Mouse (Mus musculus) embryonic fibroblast, embryonic 13.5 days (primary cell): Measurements from ENCODE around the gene Zfp212. TPM values are rescaled to one million over a fixed set of nuclear protein-coding genes. Genes with fewer than 3 reads are reported as not detected.

Experiments
- H3K27ac ChIP-seq: 2 replicates; pipeline ENCODE4 v1.5.1; 2012; ENCODE audit warnings: low read length, control low read depth, inconsistent platforms; ENCODE audit not compliant: insufficient read depth
- H3K4me1 ChIP-seq: 2 replicates; pipeline ENCODE4 v1.6.1; 2011; ENCODE audit warnings: low read length; ENCODE audit not compliant: control insufficient read depth, insufficient read depth
- H3K4me3 ChIP-seq: 2 replicates; pipeline ENCODE4 v1.5.1; 2011; ENCODE audit warnings: mild to moderate bottlenecking, control low read depth, low read length; ENCODE audit not compliant: insufficient read depth
- CTCF ChIP-seq: IDR thresholded peaks from 2 replicates; pipeline ENCODE4 v1.5.1; 2011; ENCODE audit warnings: mild to moderate bottlenecking, control low read depth, low read length, moderate library complexity, borderline replicate concordance; ENCODE audit not compliant: insufficient read depth
- POLR2A ChIP-seq: IDR thresholded peaks from 2 replicates; pipeline ENCODE4 v1.6.1; 2011; ENCODE audit warnings: low read depth, mild to moderate bottlenecking, control low read depth, low read length, moderate library complexity
- polyA plus RNA-seq: library from polyadenylated mRNA; stranded (reverse); fragments of >200 nt; gene quantifications from 2 replicates; pipeline ENCODE4 v1.2.4, GENCODE M21; 2011; ENCODE audit warnings: low read depth; ENCODE audit not compliant: missing spikeins, insufficient read length

Gene Zfp212
- polyA plus RNA-seq, 1 experiment: 8.9 TPM

DNA sequence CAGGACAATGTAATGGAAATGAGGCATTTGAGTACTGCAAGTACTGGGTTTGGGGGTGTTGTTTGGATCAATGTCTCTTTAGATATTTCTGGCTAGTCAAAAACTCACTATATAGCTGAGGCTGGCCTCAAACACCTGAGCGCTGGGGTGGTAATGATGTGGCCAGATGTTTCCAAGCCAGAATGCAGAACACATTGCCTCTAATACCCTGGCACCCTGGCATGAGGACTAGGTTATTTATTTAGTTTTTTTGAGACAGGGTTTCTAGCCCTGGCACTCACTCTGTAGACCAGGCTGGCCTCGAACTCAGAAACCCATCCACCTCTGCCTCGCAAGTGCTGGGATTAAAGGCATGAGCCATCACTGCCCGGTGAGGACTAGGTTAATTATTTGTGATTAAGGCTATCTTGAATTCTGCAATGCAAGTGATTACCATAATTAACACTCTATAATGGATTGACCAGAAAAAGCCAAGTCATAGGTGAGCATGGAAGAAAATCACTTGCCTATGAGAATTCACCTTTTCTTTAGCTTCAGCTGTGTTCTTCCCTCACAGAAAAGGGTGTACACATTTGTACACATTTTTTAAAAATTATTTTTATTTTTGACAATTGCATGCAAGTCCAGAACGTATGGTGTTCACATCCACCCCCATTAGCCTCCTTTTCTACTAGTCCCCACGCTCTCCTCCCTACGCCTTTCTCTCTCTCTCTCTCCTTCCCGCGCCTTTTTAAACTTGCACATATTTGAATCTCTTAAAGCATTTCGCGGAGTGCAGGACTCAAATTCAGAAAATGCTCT lies 430 bp upstream of the Zfp212 start:
- no peaks in the 10 kb centered on the region for H3K4me1 ChIP-seq
- no peak overlapping the region for H3K27ac ChIP-seq
- TF ChIP-seq CTCF (no peak), POLR2A (no peak)
- peak overlapping the region; percentile 74 for H3K4me3 ChIP-seq

DNA sequence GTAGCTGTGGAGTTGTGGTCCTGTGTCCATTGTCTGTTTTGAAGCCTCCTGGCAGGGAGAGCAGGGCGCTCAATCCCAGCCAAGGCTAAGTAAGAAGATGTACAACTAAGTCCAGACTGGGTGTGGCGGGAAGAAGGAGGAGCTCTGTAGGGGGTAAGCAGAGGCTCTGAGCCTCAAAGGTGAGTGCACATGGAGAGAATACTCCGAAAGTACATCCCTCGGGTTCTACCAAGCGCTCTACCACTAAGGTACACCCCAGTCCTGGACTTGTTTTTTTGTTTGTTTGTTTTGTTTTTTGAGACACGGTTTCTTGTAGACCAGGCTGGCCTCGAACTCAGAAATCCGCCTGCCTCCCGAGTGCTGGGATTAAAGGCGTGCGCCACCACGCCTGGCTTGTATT lies 22.2 kb downstream of the Zfp212 start:
- no peak overlapping the region for H3K27ac ChIP-seq
- H3K4me1 ChIP-seq: no peaks in the 10 kb centered on the region
- TF ChIP-seq POLR2A (no peak), CTCF (no peak)
- no peak overlapping the region for H3K4me3 ChIP-seq

DNA sequence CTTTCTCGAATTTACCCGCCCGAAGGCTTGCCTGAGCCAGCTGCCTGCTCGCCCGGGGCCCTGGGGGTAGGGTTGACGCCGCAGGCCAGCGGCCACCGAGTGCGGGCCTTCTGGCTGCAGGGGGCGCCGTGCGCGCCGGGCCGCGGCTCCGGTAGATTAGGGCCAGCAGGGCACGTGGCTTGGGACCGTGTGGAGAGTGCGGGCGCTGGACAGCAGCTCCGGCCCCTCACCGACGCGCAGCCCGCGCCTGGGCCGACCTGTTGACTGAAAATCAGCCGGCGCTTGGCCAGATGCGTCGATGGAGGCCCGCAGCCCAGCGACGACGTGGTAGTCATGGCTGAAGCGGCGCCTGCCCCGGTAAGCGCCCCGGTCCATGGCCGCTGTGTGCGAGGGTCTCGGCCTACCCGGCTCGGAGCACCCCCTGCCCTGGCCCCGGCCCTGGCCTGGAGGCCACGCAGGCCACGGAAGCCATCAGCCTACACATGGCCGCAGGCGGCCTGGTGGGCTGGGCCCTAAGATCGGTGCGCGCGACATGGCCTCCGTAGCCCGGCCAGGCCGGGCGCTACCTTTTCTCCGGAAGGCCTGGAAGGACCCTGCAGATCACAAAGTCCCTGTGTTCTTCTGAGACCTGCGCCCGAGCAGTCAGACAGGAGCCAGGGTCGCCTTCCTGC lies 22.9 kb downstream of the Zfp212 start:
- TF ChIP-seq POLR2A (peak; percentile 41; the same call in 1 of the 2 replicates), CTCF (peak; percentile 34; the same call in 1 of the 2 replicates)
- H3K4me1 ChIP-seq: no peaks in the 10 kb centered on the region
- H3K4me3 ChIP-seq: peak overlapping the region; percentile 8
- H3K27ac ChIP-seq: no peak overlapping the region

DNA sequence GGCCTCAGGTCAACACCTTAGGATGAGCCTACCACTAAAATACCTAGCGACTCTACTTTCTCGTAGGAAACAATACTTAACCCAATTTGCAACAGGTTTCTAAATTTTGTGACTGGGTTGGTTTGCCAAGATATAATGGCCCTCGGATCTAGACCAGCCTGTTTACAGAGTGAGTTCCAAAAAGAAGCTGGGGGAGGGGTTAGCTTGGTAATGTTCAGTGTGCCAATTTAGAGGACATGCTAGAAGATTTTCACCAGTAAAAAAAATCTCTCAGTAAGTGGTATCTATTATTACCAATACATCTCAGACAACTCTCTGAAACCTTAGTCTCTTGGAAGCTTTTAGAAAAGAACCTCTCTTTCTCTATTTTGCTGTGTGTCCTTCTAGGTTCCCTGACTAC lies 23.4 kb downstream of the Zfp212 start:
- no peaks in the 10 kb centered on the region for H3K4me1 ChIP-seq
- TF ChIP-seq POLR2A (no peak), CTCF (no peak)
- H3K27ac ChIP-seq: no peak overlapping the region
- H3K4me3 ChIP-seq: peak overlapping the region; percentile 8; the same call in 1 of the 2 replicates

DNA sequence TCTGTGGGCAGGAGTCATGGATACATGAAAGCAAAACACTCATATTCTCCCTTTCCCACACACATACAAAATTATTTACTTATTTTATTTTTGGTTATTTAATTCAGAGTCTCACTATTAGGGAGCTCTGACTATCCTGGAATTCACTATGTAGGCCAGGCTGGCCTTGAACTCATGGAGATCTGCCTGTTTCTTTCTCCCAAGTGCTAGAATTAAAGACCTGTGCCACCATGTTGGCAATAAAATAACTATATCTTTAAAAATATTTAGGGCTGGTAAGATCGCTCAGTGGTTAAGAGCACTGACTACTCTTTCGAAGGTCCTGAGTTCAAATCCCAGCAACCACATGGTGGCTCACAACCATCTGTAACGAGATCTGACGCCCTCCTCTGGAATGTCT lies 27.1 kb downstream of the Zfp212 start:
- TF ChIP-seq CTCF (no peak), POLR2A (no peak)
- Histone ChIP-seq H3K4me3 (no peak overlapping the region), H3K4me1 (no peaks in the 10 kb centered on the region), H3K27ac (no peak overlapping the region)

DNA sequence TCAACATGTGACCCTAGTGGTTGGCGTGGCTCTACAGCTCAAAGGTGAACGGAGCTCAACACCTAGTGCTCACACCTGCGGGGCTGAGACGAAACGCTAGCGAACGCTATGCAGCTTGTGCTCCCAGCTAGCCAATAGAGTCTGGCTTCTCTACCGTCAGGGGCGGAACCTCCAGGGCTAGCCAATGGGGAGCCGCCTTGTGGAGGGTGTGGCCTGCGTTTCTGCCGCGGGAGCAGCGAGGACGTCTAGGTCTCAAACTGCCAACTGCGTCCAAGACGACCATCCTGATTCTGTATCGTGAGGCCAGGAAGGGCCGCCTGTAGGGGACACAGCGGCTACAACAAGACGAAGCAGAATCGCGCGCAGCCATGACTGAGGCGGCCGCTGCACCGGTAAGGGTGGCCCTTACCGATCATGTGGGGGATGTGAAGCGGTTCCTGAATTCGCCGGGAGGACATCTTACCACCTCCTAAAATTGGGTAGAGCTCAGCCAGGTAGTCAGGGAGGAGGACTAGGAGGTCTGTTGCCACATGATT lies 33.0 kb downstream of the Zfp212 start, which contains the start of gene Zfp956:
TSS of gene Zfp956 (plus strand) at position 200 of the 536 bp plus-strand sequence.
- no peaks in the 10 kb centered on the region; the same call in 1 of the 2 replicates for H3K4me1 ChIP-seq
- H3K27ac ChIP-seq: no peak within 1 kb of the TSS
- TF ChIP-seq CTCF (no peak), POLR2A (peak; percentile 83)
- peak within 1 kb of the TSS; percentile 73 for H3K4me3 ChIP-seq

DNA sequence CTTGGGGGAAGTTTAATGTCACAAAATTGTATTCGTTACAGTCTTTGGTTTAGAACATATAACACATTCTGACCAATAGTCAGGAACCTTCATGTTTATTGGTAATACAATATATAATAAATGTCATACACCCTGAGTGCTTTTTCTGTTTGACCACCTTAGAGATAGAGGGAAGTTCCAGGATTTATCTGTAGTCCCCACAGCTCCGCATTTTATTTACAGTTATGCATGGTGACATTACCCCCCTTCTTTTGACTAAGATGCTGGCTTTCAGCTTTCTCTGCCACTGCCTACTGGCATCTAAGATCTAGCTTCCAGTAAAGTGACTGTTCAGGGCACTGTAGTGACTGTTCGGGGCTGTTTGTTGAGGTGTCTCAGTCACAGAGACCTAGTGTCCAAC lies 34.1 kb downstream of the Zfp212 start:
- no peak overlapping the region for H3K27ac ChIP-seq
- no peaks in the 10 kb centered on the region; the same call in 1 of the 2 replicates for H3K4me1 ChIP-seq
- TF ChIP-seq POLR2A (no peak), CTCF (no peak)
- H3K4me3 ChIP-seq: no peak overlapping the region

DNA sequence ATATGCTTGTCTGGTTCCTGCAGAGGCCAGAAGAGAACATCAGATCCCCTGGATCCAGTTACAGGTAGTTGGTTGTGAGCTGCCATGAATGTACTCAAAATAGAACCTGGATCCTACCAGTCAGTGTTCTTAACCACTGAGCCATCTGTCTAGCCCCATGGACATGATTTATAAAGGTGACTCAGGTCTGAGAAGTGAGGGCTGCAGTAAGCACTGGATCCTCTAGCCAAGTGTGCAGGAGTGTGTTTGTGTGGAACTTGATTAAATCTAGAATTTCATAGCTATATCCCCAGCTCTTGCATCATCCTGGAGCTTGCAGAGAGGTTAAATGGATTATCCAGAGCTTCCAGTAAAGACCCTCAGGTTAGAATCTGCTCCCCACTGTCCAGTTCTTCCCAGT lies 37.5 kb downstream of the Zfp212 start:
- no peak for TF ChIP-seq POLR2A
- Histone ChIP-seq H3K4me3 (no peak overlapping the region), H3K4me1 (no peaks in the 10 kb centered on the region; the same call in 1 of the 2 replicates)

DNA sequence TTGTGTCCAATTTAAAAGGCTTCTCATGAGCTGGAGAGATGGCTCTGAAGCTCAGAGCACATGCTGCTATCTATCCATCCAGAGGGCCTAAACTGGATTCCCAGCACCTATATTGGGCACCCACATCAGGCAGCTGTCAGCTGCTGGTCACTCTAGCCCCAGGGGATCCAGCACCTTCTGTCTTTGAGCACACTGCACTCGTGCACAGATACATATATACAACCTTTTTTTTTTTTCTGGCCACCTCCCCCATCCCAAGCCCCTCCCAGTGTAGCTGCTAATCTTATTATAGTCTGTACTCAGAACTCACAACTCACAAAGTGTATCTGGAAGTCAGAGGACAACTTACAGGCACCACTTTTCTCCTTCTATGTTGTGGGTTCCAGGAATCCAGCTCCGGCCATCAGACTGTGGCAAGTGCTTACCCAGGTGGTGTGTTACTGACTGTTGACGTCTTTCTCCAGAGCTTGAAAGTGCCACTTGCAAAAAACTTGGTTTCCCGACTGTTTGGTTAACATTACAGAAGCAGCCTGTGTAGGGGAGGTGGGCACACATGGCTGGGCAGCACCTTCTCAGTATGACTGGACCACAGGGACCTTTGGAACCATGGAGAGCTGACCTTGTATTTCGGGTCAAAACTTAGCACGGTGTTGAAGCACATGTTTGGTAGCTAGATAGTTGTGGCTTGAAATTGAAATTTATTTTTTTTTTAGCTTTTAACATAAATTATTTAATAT lies 40.6 kb downstream of the Zfp212 start:
- TF ChIP-seq CTCF (no peak), POLR2A (no peak)
- no peak overlapping the region for H3K4me3 ChIP-seq

More for the DNA sequence above, 37.5 kb downstream of the Zfp212 start:
- H3K27ac ChIP-seq: no peak overlapping the region

More for the DNA sequence above, 40.6 kb downstream of the Zfp212 start:
- H3K27ac ChIP-seq: no peak overlapping the region
- no peaks in the 10 kb centered on the region for H3K4me1 ChIP-seq
